Mouse (Mus musculus) heart, embryonic 14.5 days (tissue): ENCODE measurements around the gene Psg23. TPM values are rescaled to one million over a fixed set of nuclear protein-coding genes. Genes with fewer than 3 reads are reported as not detected.
"Not testable (repeated sequence)": the region's sequence is repeated elsewhere in the genome, so short reads cannot be mapped to it uniquely, and the experiment has no call there.

Source experiments
- ATAC-seq: fragments of 200-750 bp; cut with Nextera tagmentation; 2 replicates; pipeline ENCODE4 v1.8.0; 2017; ENCODE audit warnings: low read depth, moderate TSS enrichment; ENCODE audit not compliant: insufficient number of reproducible peaks, insufficient read depth, low FRiP score
- H3K27ac ChIP-seq, 2 experiments: fragments of 200-500 bp in 1 of 2; fragments of 300-500 bp in 1 of 2; sonication (generic) in 1 of 2; replicated peaks in 1 of 2; 2 replicates each; pipeline ENCODE4 v1.5.1; 2012 to 2014; ENCODE audit warnings: low read depth in 2 of 2, low read length in 2 of 2, control low read depth in 1 of 2, mild to moderate bottlenecking in 1 of 2, mixed read lengths in 1 of 2; ENCODE audit not compliant: control insufficient read depth in 1 of 2, insufficient read depth in 1 of 2
- H3K27me3 ChIP-seq: fragments of 300-500 bp; sonication (generic); 2 replicates; pipeline ENCODE4 v1.6.1; 2014; ENCODE audit warnings: mild to moderate bottlenecking, low read length, control low read depth; ENCODE audit not compliant: control insufficient read depth, insufficient read depth
- H3K36me3 ChIP-seq: fragments of 300-500 bp; sonication (generic); 2 replicates; pipeline ENCODE4 v1.6.1; 2014; ENCODE audit warnings: mild to moderate bottlenecking, control low read depth, low read length, mixed read lengths; ENCODE audit not compliant: control insufficient read depth, insufficient read depth
- H3K4me1 ChIP-seq, 2 experiments: fragments of 200-500 bp in 1 of 2; fragments of 300-500 bp in 1 of 2; sonication (generic) in 1 of 2; 2 replicates each; pipeline ENCODE4 v1.6.1; 2012 to 2014; ENCODE audit warnings: low read length in 2 of 2, control low read depth in 1 of 2, mixed read lengths in 1 of 2; ENCODE audit not compliant: control insufficient read depth in 2 of 2, insufficient read depth in 2 of 2
- H3K4me2 ChIP-seq: fragments of 300-500 bp; sonication (generic); 2 replicates; pipeline ENCODE4 v1.6.1; 2014; ENCODE audit warnings: mild to moderate bottlenecking, low read length
- H3K4me3 ChIP-seq, 2 experiments: fragments of 200-500 bp in 1 of 2; fragments of 300-500 bp in 1 of 2; sonication (generic) in 1 of 2; 2 replicates each; pipeline ENCODE4 v1.5.1; 2012 to 2014; ENCODE audit warnings: low read length in 2 of 2, mild to moderate bottlenecking in 2 of 2, control low read depth in 1 of 2, low read depth in 1 of 2, moderate library complexity in 1 of 2; ENCODE audit not compliant: control insufficient read depth in 1 of 2, insufficient read depth in 1 of 2
- H3K9ac ChIP-seq: fragments of 300-500 bp; sonication (generic); 2 replicates; pipeline ENCODE4 v1.6.1; 2014; ENCODE audit warnings: mild to moderate bottlenecking, low read length
- H3K9me3 ChIP-seq: fragments of 300-500 bp; sonication (generic); 2 replicates; pipeline ENCODE4 v1.6.1; 2016; ENCODE audit warnings: low read length, control low read depth; ENCODE audit not compliant: control insufficient read depth
- WGBS: fragments of 180-500 bp; shearing (Covaris S2); extraction: QIAGEN DNeasy Blood & Tissue Kit; methylation state at CpG from one replicate; pipeline ENCODE4 v1.1.7; 2014; 5-methylcytosine and 5-hydroxymethylcytosine counted together
- polyA plus RNA-seq: library from polyadenylated mRNA; unstranded; fragments of >200 nt; fragmentation: Nextera tagmentation; extraction: Ambion mirVana; gene quantifications from 2 replicates; pipeline ENCODE4 v1.2.1, GENCODE M21; 2014

Gene Psg23
- polyA plus RNA-seq, result not detected in 2 replicates

DNA sequence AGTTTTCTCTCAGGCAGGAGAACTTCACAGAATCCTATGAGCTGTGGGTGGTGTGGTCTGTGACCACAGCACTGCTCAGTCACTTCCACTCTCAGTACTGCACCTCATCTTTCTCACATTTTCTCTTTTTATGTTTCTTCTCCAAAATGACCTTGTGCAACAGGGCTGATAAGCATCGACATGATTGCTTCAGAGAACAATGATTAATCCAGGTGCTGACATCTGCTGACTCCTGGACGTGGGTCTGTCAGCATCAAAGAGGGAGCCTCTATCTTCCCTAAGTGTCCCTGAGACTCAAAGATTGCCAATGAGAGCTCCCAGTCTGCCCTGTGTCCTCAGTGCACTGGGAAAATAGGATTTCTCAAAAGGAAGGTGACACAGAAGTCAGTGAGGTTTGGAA, at the start of gene Psg23:
Gene Psg23, minus strand, starts transcription at position 101 of the 400 bp plus-strand sequence.
- WGBS, result 45% methylated on average over 1 of the region's 2 CpGs
- H3K9me3 ChIP-seq, H3K27me3 ChIP-seq, H3K36me3 ChIP-seq, ATAC-seq, H3K27ac ChIP-seq, H3K4me1 ChIP-seq, H3K9ac ChIP-seq, H3K4me3 ChIP-seq, H3K4me2 ChIP-seq: not testable (repeated sequence)

DNA sequence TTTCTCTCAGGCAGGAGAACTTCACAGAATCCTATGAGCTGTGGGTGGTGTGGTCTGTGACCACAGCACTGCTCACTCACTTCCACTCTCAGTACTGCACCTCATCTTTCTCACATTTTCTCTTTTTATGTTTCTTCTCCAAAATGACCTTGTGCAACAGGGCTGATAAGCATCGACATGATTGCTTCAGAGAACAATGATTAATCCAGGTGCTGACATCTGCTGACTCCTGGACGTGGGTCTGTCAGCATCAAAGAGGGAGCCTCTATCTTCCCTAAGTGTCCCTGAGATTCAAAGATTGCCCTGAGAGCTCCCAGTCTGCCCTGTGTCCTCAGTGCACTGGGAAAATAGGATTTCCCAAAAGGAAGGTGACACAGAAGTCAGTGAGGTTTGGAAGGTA, 40.3 kb upstream of the Psg23 start, which contains the start of gene Psg21:
Gene Psg21, minus strand, starts transcription at position 101 of the 400 bp plus-strand sequence.
- H3K27me3 ChIP-seq, H3K9ac ChIP-seq, H3K4me1 ChIP-seq, ATAC-seq, H3K4me2 ChIP-seq, H3K36me3 ChIP-seq, H3K27ac ChIP-seq, H3K9me3 ChIP-seq, H3K4me3 ChIP-seq: not testable (repeated sequence)
- WGBS, result 30% methylated on average over 1 of the region's 2 CpGs

DNA sequence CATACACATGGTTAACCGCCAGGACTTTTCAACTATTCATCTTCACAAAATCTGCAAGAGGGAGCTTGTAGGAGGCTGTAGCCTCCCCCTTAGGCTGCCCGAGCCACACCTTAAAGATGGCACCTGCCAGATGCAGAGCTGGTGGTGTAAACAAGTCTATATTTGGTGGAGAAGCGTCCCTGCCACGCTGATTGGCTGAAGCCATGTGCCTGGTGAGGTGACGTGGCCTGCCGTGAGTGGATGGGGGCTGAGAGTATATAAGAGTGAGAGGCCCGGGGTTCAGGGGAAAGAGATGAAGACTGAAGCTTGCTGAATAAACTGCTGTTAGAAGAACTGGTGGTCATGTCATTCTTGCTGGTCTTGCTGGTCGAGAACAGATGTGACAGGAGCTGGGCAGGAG, 10.6 kb upstream of the Psg23 start:
- WGBS, result 66% methylated on average over 8 of the region's 8 CpGs
- not testable (repeated sequence) for H3K9ac ChIP-seq, H3K4me1 ChIP-seq, H3K27ac ChIP-seq, H3K4me3 ChIP-seq, H3K27me3 ChIP-seq, H3K9me3 ChIP-seq, ATAC-seq, H3K4me2 ChIP-seq, H3K36me3 ChIP-seq

DNA sequence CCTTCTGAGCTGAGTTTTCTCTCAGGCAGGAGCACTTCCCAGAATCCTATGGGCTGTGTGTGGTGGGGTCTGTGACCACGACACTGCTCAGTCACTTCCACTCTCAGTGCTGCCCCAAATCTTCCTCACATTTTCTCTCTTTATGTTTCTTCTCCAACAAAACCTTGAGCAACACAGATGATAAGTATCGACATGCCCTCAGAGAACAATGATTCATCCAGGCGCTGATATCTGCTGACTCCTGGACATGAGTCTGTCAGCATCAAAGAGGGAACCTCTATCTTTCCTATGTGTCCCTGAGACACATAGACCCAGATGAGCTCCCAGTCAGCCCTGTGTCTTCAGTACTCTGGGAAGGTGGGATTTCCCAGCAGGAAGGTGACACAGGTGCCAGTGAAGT, 49.1 kb downstream of the Psg23 start, which contains the start of gene Psg27:
Gene Psg27, minus strand, starts transcription at position 101 of the 400 bp plus-strand sequence.
- no peak within 1 kb of the TSS for H3K4me3 ChIP-seq
- H3K4me1 ChIP-seq, result no peaks in the 10 kb centered on the region
- no peak within 1 kb of the TSS for H3K4me2 ChIP-seq
- no peaks in the 10 kb centered on the region for H3K9me3 ChIP-seq
- H3K36me3 ChIP-seq, result no peaks in the 10 kb centered on the region
- no peak within 1 kb of the TSS for H3K9ac ChIP-seq
- ATAC-seq, result no peak
- H3K27ac ChIP-seq, result no peak within 1 kb of the TSS
- WGBS, result 64% methylated on average over 3 of the region's 3 CpGs
- H3K27me3 ChIP-seq, result no peaks in the 10 kb centered on the region

DNA sequence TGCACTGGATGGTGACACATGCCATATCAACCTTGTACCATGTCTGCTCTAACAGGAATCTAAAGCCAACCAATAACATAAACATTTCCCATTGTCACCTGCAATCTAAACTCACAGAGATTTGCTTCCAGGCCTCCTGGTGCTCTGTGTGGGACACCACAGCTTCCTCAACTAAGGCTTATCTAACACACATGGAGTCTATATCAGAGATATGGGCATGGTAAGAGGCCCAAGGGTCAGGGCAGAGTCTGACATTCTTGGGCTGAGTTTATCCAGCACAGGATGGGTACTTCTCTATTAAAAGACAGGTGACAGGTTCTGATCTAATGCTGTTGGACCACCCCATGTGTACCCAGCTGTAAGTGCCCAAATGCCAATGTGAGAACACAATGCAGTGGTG, 56.5 kb downstream of the Psg23 start:
- Histone ChIP-seq H3K4me3 (no peak overlapping the region), H3K36me3 (no peaks in the 10 kb centered on the region), H3K27ac (no peak overlapping the region), H3K4me1 (no peaks in the 10 kb centered on the region), H3K4me2 (no peak overlapping the region), H3K9ac (no peak overlapping the region), H3K9me3 (no peaks in the 10 kb centered on the region), H3K27me3 (no peaks in the 10 kb centered on the region)
- ATAC-seq, result no peak

Other genes starting within 250 kb of the Psg23 start
- not detected in 2 replicates for gene Psg28, start 184.5 kb downstream of the Psg23 start, polyA plus RNA-seq
- gene Psg26, start 132.3 kb downstream of the Psg23 start, polyA plus RNA-seq, result not detected in 2 replicates
- not detected in 2 replicates for gene Psg25, start 84.2 kb downstream of the Psg23 start, polyA plus RNA-seq
- not detected in 2 replicates for gene Psg27, start 49.2 kb downstream of the Psg23 start, polyA plus RNA-seq
- gene Psg21, start 40.2 kb upstream of the Psg23 start, polyA plus RNA-seq, result not detected in 2 replicates
- gene Psg20, start 69.7 kb upstream of the Psg23 start, polyA plus RNA-seq, result not detected in 2 replicates
- not detected in 2 replicates for gene Psg22, start 101.6 kb upstream of the Psg23 start, polyA plus RNA-seq
- not detected in 2 replicates for gene Psg19, start 182.0 kb upstream of the Psg23 start, polyA plus RNA-seq
- gene Psg17, start 205.1 kb upstream of the Psg23 start, polyA plus RNA-seq, result not detected in 2 replicates
- gene Mill2, start 223.5 kb upstream of the Psg23 start, polyA plus RNA-seq, result 0.16 and 0.46 TPM in 2 replicates